Mouse (Mus musculus): ENCODE measurements around the gene Cerkl.

- no peak for TF ChIP-seq POLR2A (IDR thresholded peaks at IDR 0.05; ENCODE audit: borderline replicate concordance, insufficient read depth, low read length)
- no peak for TF ChIP-seq CTCF (IDR thresholded peaks at IDR 0.05; ENCODE audit: borderline replicate concordance, insufficient read depth, low read depth, low read length)
Observed at GRCm38 (mm10) chr2:79291922-79292321, 164.7 kb downstream of the Cerkl start.

Measured in cerebellum, adult 2 months (tissue).